Mouse (Mus musculus) spleen, adult 2 months (tissue): ENCODE measurements around the gene Tiam1. TPM values are rescaled to one million over a fixed set of nuclear protein-coding genes. Genes with fewer than 3 reads are reported as not detected.

ENCODE experiments used
- DNase-seq, 2 experiments: peaks; one replicate each; pipeline versions ENCODE4 v3.0.0 to v3.0.0-alpha.2; 2012 to 2021; ENCODE audit warnings: low spot score in 2 of 2, low read depth in 1 of 2
- H3K27ac ChIP-seq: fragments of 200-500 bp; 2 replicates; pipeline ENCODE4 v1.5.1; 2012; ENCODE audit warnings: low read length, inconsistent platforms; ENCODE audit not compliant: insufficient read depth
- H3K27me3 ChIP-seq: fragments of 200-500 bp; 2 replicates; pipeline ENCODE4 v1.6.1; 2012; ENCODE audit warnings: mild to moderate bottlenecking, moderate library complexity, low read length, inconsistent platforms; ENCODE audit not compliant: control insufficient read depth, insufficient read depth
- H3K36me3 ChIP-seq: fragments of 200-500 bp; 2 replicates; pipeline ENCODE4 v1.6.1; 2012; ENCODE audit warnings: mild to moderate bottlenecking, low read length, inconsistent platforms; ENCODE audit not compliant: control insufficient read depth, insufficient read depth
- H3K4me1 ChIP-seq: fragments of 200-500 bp; 2 replicates; pipeline ENCODE4 v1.6.1; 2011; ENCODE audit warnings: inconsistent platforms; ENCODE audit not compliant: control insufficient read depth, insufficient read depth, insufficient read length
- H3K4me3 ChIP-seq: fragments of 200-500 bp; 2 replicates; pipeline ENCODE4 v1.5.1; 2011; ENCODE audit warnings: mild to moderate bottlenecking, inconsistent platforms; ENCODE audit not compliant: insufficient read depth, insufficient read length; ENCODE audit errors: extremely low read depth
- CTCF ChIP-seq: fragments of 200-500 bp; IDR thresholded peaks from 2 replicates; pipeline ENCODE4 v1.5.1; 2011; ENCODE audit warnings: mild to moderate bottlenecking, inconsistent platforms; ENCODE audit not compliant: insufficient read depth, insufficient read length, insufficient replicate concordance; ENCODE audit errors: extremely low read depth
- POLR2A ChIP-seq: fragments of 200-500 bp; IDR thresholded peaks from 2 replicates; pipeline ENCODE4 v1.6.1; 2011; ENCODE audit warnings: low read depth, low read length, inconsistent platforms
- WGBS: fragments of 180-500 bp; shearing (Covaris S2); methylation state at CpG from one replicate; pipeline ENCODE4 v1.1.7; 2018; 5-methylcytosine and 5-hydroxymethylcytosine counted together
- polyA plus RNA-seq: library from polyadenylated mRNA; depleted of rRNA; stranded (reverse); fragments of >200 nt; gene quantifications from 2 replicates; pipeline ENCODE4 v1.2.3, GENCODE M21; 2012

Gene Tiam1
- polyA plus RNA-seq, 1 experiment: 4.3 TPM

DNA sequence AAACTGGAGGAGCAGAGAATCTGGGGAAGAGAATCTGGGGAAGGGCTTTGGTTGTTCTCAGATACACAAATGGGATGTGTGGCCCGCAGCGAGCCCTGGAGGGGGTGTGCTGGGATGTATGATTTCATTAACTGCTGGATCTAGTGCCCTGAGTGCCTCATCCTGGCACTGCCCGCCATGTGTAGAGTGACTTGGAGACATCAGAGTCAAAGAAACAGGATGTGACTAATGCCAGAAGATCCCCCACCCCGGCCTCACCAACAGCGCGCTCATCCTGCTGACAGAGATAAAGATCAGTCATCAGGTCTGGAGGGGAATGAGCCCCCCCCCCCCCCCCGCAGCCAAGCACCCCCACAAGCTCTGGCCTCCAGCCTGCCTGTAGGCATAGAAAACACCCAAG is 308.0 kb downstream of the Tiam1 start:
- Histone ChIP-seq H3K4me3 (no peak overlapping the region), H3K36me3 (no peaks in the 10 kb centered on the region), H3K4me1 (no peaks in the 10 kb centered on the region), H3K27me3 (no peaks in the 10 kb centered on the region), H3K27ac (no peak overlapping the region)
- no peak for DNase-seq
- 68% methylated on average over 7 of the region's 7 CpGs for WGBS
- TF ChIP-seq CTCF: no peak
- TF ChIP-seq POLR2A: no peak

DNA sequence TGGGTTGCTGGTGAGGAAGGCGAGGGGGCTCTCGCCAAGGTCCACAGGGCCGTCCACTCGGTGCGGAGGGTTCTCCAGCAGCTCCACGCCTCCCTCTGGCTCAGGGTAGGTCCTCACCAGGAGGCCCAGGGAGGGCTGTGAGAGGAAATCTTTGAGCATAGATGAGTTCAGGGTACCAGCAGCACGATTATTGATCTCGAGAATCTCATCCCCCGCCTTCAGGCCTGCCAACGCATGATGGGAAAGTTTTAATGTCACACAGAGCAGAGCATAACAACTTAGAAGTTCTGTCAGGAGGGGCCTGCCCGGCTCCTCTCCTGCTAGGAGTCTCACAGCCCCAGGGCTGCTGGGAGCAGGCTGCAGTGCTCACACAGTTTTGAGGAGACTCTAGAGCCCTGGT is 310.6 kb downstream of the Tiam1 start:
- no peaks in the 10 kb centered on the region for H3K36me3 ChIP-seq
- no peak for DNase-seq
- no peak overlapping the region for H3K27ac ChIP-seq
- H3K27me3 ChIP-seq: no peaks in the 10 kb centered on the region
- TF ChIP-seq CTCF: no peak
- no peak for TF ChIP-seq POLR2A
- no peaks in the 10 kb centered on the region for H3K4me1 ChIP-seq
- H3K4me3 ChIP-seq: peak overlapping the region; percentile 2; the same call in 1 of the 2 replicates
- 93% methylated on average over 11 of the region's 11 CpGs for WGBS

DNA sequence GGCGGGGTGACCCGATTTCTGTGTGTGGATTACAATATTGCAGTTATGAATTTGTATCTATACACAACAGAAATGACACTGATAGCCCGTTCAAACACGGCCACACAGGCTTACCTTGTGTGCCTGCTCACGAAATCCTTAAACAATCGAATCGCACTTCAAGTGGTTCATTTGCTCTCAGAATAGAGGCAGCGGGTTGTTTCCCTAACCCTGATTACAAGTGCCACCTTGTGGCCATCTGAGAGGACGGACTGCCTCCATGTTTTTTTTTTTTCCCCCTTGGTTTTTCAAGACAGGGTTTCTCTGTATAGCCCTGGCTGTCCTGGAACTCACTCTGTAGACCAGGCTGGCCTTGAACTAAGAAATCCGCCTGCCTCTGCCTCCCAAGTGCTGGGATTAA is 312.4 kb downstream of the Tiam1 start:
- no peaks in the 10 kb centered on the region for H3K4me1 ChIP-seq
- peak; percentile 4; the same call in 1 of the 2 replicates for TF ChIP-seq CTCF
- no peak for TF ChIP-seq POLR2A
- H3K27ac ChIP-seq: no peak overlapping the region
- H3K36me3 ChIP-seq: no peaks in the 10 kb centered on the region
- DNase-seq: no peak
- WGBS: 51% methylated on average over 10 of the region's 10 CpGs
- no peaks in the 10 kb centered on the region for H3K27me3 ChIP-seq
- H3K4me3 ChIP-seq: no peak overlapping the region

DNA sequence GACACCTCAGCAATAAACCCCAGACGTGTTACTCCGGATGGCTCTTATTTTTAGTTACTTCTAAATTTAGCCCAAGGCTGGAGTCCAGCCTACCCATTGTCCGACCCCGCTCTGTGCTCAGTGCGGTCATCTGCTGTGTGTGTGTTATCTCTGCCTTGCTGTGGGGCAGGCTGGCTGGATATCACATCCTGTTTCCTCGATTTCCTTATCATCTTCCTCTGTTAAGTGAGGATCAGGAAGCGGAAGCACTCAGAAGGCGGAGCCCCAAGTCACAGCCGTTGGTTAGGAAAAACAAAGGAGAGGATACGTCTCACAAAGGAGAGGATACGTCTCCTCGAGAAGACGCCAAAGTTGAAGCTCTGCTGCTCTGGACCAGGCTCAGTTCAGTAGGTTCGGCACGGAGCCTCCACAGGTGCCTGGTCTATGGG is 313.3 kb downstream of the Tiam1 start:
- WGBS: 88% methylated on average over 15 of the region's 15 CpGs
- no peak for DNase-seq
- TF ChIP-seq POLR2A (no peak), CTCF (no peak)
- Histone ChIP-seq H3K4me3 (no peak overlapping the region), H3K27me3 (no peaks in the 10 kb centered on the region), H3K27ac (no peak overlapping the region), H3K36me3 (no peaks in the 10 kb centered on the region), H3K4me1 (no peaks in the 10 kb centered on the region)

DNA sequence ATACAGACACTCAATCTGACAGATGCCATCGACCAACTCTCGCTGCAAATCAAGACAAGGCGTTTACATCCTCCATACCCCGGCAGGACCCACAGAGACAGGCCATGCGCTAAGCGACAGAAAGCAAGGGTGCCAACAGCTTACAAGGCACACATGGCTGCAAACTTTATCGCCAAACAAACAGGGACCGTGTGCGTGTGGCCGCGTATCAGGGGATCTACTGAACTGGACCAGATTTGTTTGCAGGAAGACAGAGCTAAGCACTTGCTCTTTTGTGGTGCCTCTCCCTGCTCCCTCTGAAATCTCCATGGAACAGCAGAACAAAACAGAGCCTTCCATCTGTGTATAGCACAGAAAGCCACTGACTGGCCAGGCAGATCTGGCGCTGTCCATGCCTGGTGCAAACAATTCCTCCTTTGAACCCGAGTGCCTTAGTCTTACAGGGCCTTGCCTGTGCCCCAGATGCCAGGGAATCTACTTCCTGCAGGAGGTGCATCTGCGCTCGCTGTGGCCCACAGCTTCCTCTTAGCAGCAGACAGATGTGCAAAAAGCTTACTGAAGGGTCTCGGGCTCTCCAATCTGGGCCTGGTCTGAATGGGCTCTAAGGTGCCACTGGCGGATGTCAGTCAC is 316.0 kb downstream of the Tiam1 start:
- no peaks in the 10 kb centered on the region for H3K27me3 ChIP-seq
- TF ChIP-seq POLR2A (no peak), CTCF (no peak)
- no peak overlapping the region for H3K4me3 ChIP-seq
- WGBS: 72% methylated on average over 17 of the region's 17 CpGs
- DNase-seq: no peak
- no peaks in the 10 kb centered on the region for H3K36me3 ChIP-seq
- H3K4me1 ChIP-seq: no peaks in the 10 kb centered on the region
- H3K27ac ChIP-seq: no peak overlapping the region

DNA sequence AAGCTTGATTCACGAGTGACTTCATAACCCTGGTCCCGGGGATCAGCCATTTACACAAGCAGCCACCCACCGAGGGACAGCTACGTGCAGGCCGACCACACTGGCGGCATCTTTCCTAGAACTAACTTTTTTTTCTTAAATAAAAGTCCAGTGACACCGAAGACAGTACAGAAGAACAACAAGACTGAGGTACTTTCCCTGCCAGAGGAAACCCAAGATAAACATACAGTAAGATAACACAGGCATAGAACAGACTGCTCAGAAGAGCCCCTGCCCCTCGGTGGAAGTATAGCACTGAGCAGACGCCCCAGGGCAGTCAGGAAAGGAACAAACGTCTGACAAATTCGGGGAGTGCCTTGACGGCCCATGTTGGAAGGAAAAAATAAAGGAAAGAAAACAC is 317.7 kb downstream of the Tiam1 start:
- Histone ChIP-seq H3K27me3 (no peaks in the 10 kb centered on the region), H3K4me3 (no peak overlapping the region), H3K36me3 (no peaks in the 10 kb centered on the region), H3K4me1 (no peaks in the 10 kb centered on the region), H3K27ac (no peak overlapping the region)
- 65% methylated on average over 12 of the region's 12 CpGs for WGBS
- TF ChIP-seq CTCF: no peak
- TF ChIP-seq POLR2A: no peak
- DNase-seq: no peak

DNA sequence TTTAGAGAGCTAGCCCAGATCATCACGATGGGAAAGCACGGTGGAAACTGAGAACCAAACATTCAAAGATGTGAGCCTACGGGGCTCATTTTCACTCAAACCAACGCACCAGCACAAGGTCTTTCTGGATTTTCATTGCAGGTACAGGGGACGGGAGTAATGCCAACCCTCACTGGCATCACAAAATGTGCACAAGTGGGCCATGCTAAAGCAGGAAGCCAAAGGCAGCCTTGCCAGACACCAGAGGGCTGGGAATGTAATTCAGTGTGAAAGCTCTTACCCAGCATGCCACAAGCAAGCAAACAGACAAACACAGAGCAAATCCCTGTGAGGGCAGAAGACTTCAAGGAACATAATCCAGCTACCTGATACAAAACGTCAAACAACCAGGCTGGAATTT is 320.7 kb downstream of the Tiam1 start:
- Histone ChIP-seq H3K4me3 (no peak overlapping the region), H3K27me3 (no peaks in the 10 kb centered on the region), H3K4me1 (no peaks in the 10 kb centered on the region), H3K27ac (no peak overlapping the region), H3K36me3 (no peaks in the 10 kb centered on the region)
- no peak for TF ChIP-seq CTCF
- TF ChIP-seq POLR2A: no peak
- DNase-seq: no peak
- WGBS: 91% methylated on average over 6 of the region's 6 CpGs

DNA sequence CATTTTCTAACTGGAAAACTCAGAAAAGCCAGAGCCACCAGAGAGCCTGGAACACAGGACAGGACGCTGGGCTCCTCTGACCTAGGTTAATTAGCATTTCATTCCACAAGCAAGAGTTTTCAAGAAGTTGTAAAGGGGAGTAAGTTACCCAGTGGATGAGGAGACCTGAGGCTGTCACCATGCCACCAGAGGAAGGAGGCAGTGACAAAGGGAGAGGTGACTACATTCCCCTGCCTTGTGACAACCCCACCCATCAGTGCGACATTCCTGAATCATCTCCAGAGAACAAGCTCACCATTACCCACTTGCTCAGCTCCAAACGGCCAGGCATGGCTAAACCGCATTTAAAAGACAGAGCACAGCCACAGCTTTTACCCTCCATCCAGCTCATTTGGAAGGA is 324.9 kb downstream of the Tiam1 start:
- 86% methylated on average over 4 of the region's 4 CpGs for WGBS
- no peaks in the 10 kb centered on the region for H3K27me3 ChIP-seq
- H3K36me3 ChIP-seq: no peaks in the 10 kb centered on the region
- DNase-seq: no peak
- no peak overlapping the region for H3K4me3 ChIP-seq
- H3K4me1 ChIP-seq: peaks cover 2% of the 10 kb centered on the region; the same call in 1 of the 2 replicates
- TF ChIP-seq POLR2A: no peak
- TF ChIP-seq CTCF: no peak
- no peak overlapping the region for H3K27ac ChIP-seq
